Mouse (Mus musculus) heart, embryonic 14.5 days (tissue): ENCODE data around the gene Gpd1. TPM values are rescaled to one million over a fixed set of nuclear protein-coding genes. Genes with fewer than 3 reads are reported as not detected.
"Not testable (repeated sequence)": the region's sequence is repeated elsewhere in the genome, so short reads cannot be mapped to it uniquely, and the experiment has no call there.

Experiments used
- ATAC-seq: fragments of 200-750 bp; cut with Nextera tagmentation; 2 replicates; pipeline ENCODE4 v1.8.0; 2017; ENCODE audit warnings: low read depth, moderate TSS enrichment; ENCODE audit not compliant: insufficient number of reproducible peaks, insufficient read depth, low FRiP score
- H3K27ac ChIP-seq, 2 experiments: fragments of 200-500 bp in 1 of 2; fragments of 300-500 bp in 1 of 2; sonication (generic) in 1 of 2; replicated peaks in 1 of 2; 2 replicates each; pipeline ENCODE4 v1.5.1; 2012 to 2014; ENCODE audit warnings: low read depth in 2 of 2, low read length in 2 of 2, control low read depth in 1 of 2, mild to moderate bottlenecking in 1 of 2, mixed read lengths in 1 of 2; ENCODE audit not compliant: control insufficient read depth in 1 of 2, insufficient read depth in 1 of 2
- H3K27me3 ChIP-seq: fragments of 300-500 bp; sonication (generic); 2 replicates; pipeline ENCODE4 v1.6.1; 2014; ENCODE audit warnings: mild to moderate bottlenecking, low read length, control low read depth; ENCODE audit not compliant: control insufficient read depth, insufficient read depth
- H3K36me3 ChIP-seq: fragments of 300-500 bp; sonication (generic); 2 replicates; pipeline ENCODE4 v1.6.1; 2014; ENCODE audit warnings: mild to moderate bottlenecking, control low read depth, low read length, mixed read lengths; ENCODE audit not compliant: control insufficient read depth, insufficient read depth
- H3K4me1 ChIP-seq, 2 experiments: fragments of 200-500 bp in 1 of 2; fragments of 300-500 bp in 1 of 2; sonication (generic) in 1 of 2; 2 replicates each; pipeline ENCODE4 v1.6.1; 2012 to 2014; ENCODE audit warnings: low read length in 2 of 2, control low read depth in 1 of 2, mixed read lengths in 1 of 2; ENCODE audit not compliant: control insufficient read depth in 2 of 2, insufficient read depth in 2 of 2
- H3K4me2 ChIP-seq: fragments of 300-500 bp; sonication (generic); 2 replicates; pipeline ENCODE4 v1.6.1; 2014; ENCODE audit warnings: mild to moderate bottlenecking, low read length
- H3K4me3 ChIP-seq, 2 experiments: fragments of 200-500 bp in 1 of 2; fragments of 300-500 bp in 1 of 2; sonication (generic) in 1 of 2; 2 replicates each; pipeline ENCODE4 v1.5.1; 2012 to 2014; ENCODE audit warnings: low read length in 2 of 2, mild to moderate bottlenecking in 2 of 2, control low read depth in 1 of 2, low read depth in 1 of 2, moderate library complexity in 1 of 2; ENCODE audit not compliant: control insufficient read depth in 1 of 2, insufficient read depth in 1 of 2
- H3K9ac ChIP-seq: fragments of 300-500 bp; sonication (generic); 2 replicates; pipeline ENCODE4 v1.6.1; 2014; ENCODE audit warnings: mild to moderate bottlenecking, low read length
- H3K9me3 ChIP-seq: fragments of 300-500 bp; sonication (generic); 2 replicates; pipeline ENCODE4 v1.6.1; 2016; ENCODE audit warnings: low read length, control low read depth; ENCODE audit not compliant: control insufficient read depth
- WGBS: fragments of 180-500 bp; shearing (Covaris S2); extraction: QIAGEN DNeasy Blood & Tissue Kit; methylation state at CpG from one replicate; pipeline ENCODE4 v1.1.7; 2014; 5-methylcytosine and 5-hydroxymethylcytosine counted together
- polyA plus RNA-seq: library from polyadenylated mRNA; unstranded; fragments of >200 nt; fragmentation: Nextera tagmentation; extraction: Ambion mirVana; gene quantifications from 2 replicates; pipeline ENCODE4 v1.2.1, GENCODE M21; 2014

Gpd1 gene
- polyA plus RNA-seq, 1 experiment from 2014 or later = 1.1 TPM

DNA sequence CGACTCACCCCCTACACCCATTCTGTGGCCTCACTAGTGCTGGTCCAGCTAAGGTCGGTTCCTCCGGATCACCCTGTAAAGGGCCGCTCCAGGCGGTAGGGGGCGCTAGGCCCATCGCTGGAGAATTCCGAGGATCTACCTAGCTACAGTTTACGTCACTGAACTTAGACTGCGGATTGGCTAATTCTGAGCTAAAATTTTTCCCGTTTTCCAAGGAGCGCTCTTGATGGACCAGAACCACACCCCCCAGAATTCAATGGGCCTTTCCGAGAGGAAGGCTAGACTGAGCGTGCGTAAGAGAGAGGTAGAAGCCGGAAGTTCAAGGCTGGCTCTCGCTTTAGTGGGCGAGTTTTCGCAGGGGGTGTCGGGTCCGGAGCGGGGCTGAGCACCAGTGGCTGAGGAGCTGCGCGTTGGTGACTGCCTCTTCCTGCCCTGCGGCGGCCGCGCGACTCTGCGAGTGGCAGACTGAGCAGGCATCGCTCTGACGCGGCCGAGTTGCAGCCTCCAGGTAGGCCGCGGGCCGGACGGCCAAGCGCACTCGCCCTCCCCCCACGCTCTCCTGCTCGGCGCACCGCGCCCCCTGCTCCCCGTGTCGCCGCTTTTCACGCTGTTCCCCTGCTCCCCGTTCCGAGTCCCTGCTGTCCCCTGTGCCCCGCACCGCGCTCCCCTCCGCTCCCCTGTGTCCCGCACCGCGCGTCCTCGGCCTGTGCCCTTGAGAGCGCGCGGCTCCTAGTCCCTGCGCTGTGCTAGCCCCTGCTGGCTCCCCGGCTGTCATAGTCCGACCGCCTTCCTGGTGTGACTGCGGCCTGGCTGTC lies 8.2 kb downstream of the Gpd1 start, which contains the start of gene Cox14:
Gene Cox14 (plus strand): TSS at position 278 of the 815 bp plus-strand sequence.
- Histone ChIP-seq H3K4me3 (peak within 1 kb of the TSS; percentile 60 to 92), H3K4me1 (peaks cover 19 to 37% of the 10 kb centered on the region in 2 experiments), H3K9ac (peak within 1 kb of the TSS; percentile 98), H3K4me2 (peak within 1 kb of the TSS; percentile 83), H3K9me3 (peaks cover 4% of the 10 kb centered on the region), H3K36me3 (peaks cover 32% of the 10 kb centered on the region), H3K27me3 (no peaks in the 10 kb centered on the region), H3K27ac (peak within 1 kb of the TSS; percentile 95 to 98)
- WGBS = under 1% methylated on average over 55 of the region's 68 CpGs
- ATAC-seq = peak; percentile 89

GRCm38 (mm10) chr15:99726549-99726948 lies 9.2 kb downstream of the Gpd1 start:
- Histone ChIP-seq H3K4me3 (peak overlapping the region; percentile 60 to 92; a peak in 3 of 4 replicates), H3K4me1 (peaks cover 19 to 37% of the 10 kb centered on the region in 2 experiments), H3K27ac (0 out of 4 replicates have a peak overlapping the region, but pooled peaks of 1 of the 2 experiments have one; percentile 4), H3K4me2 (peak overlapping the region; percentile 83), H3K36me3 (peaks cover 28% of the 10 kb centered on the region), H3K9ac (peak overlapping the region; percentile 98), H3K27me3 (no peaks in the 10 kb centered on the region), H3K9me3 (peaks cover 4% of the 10 kb centered on the region)
- no peak for ATAC-seq
- WGBS = 60% methylated on average over 2 of the region's 2 CpGs

GRCm38 (mm10) chr15:99727039-99727438 lies 9.7 kb downstream of the Gpd1 start:
- H3K4me3 ChIP-seq, H3K27ac ChIP-seq, H3K4me2 ChIP-seq, H3K9me3 ChIP-seq, H3K9ac ChIP-seq, H3K27me3 ChIP-seq, ATAC-seq: not testable (repeated sequence)
- 90% methylated on average over 4 of the region's 5 CpGs for WGBS
- Histone ChIP-seq H3K36me3 (peaks cover 27% of the 10 kb centered on the region), H3K4me1 (peaks cover 18 to 34% of the 10 kb centered on the region in 2 experiments)

GRCm38 (mm10) chr15:99727525-99727924 lies 10.2 kb downstream of the Gpd1 start:
- peaks cover 27% of the 10 kb centered on the region for H3K36me3 ChIP-seq
- no peaks in the 10 kb centered on the region for H3K27me3 ChIP-seq
- H3K4me3 ChIP-seq = no peak overlapping the region
- ATAC-seq = no peak
- 92% methylated on average over 12 of the region's 12 CpGs for WGBS
- no peak overlapping the region for H3K9ac ChIP-seq
- peaks cover 16 to 30% of the 10 kb centered on the region in 2 experiments for H3K4me1 ChIP-seq
- H3K4me2 ChIP-seq = no peak overlapping the region
- peaks cover 4% of the 10 kb centered on the region for H3K9me3 ChIP-seq
- no peak overlapping the region for H3K27ac ChIP-seq

- H3K27ac ChIP-seq = no peak overlapping the region
- no peak overlapping the region for H3K4me2 ChIP-seq
- H3K4me1 ChIP-seq = peaks cover 11 to 23% of the 10 kb centered on the region in 2 experiments
- no peak for ATAC-seq
- H3K9ac ChIP-seq = no peak overlapping the region
- 96% methylated on average over 5 of the region's 5 CpGs for WGBS
- H3K36me3 ChIP-seq = peaks cover 31% of the 10 kb centered on the region
- no peak overlapping the region for H3K4me3 ChIP-seq
- peaks cover 4% of the 10 kb centered on the region for H3K9me3 ChIP-seq
- no peaks in the 10 kb centered on the region for H3K27me3 ChIP-seq
Measured at GRCm38 (mm10) chr15:99728211-99728610, 10.9 kb downstream of the Gpd1 start.

- Histone ChIP-seq H3K4me3 (no peak overlapping the region), H3K27ac (no peak overlapping the region), H3K4me2 (no peak overlapping the region), H3K4me1 (peaks cover 1 to 13% of the 10 kb centered on the region in 2 experiments), H3K36me3 (peaks cover 39% of the 10 kb centered on the region), H3K9ac (no peak overlapping the region), H3K27me3 (no peaks in the 10 kb centered on the region), H3K9me3 (peaks cover 4% of the 10 kb centered on the region)
- WGBS = 97% methylated on average over 3 of the region's 4 CpGs
- ATAC-seq = no peak
Measured at GRCm38 (mm10) chr15:99729056-99729783, 11.9 kb downstream of the Gpd1 start.

DNA sequence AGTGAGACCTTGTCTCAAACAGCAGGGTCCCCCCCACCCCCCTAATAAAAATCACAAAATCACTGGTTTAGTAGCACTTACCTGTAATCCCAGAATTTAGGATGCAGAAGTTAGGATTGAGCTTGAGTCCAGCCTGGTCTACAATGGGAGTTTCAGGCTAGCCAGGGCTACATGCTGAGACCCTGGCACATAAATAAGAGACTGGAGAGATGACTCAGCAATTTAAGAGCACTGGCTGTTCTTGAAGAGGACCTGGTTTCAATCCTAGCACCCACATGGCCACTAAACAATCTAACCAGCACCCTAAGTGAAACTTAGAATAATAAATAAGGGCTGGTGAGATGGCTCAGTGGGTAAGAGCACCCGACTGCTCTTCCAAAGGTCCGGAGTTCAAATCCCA lies 13.9 kb downstream of the Gpd1 start:
- no peak overlapping the region for H3K27ac ChIP-seq
- no peak for ATAC-seq
- WGBS = 88% methylated on average over 2 of the region's 2 CpGs

More for the DNA sequence above, 13.9 kb downstream of the Gpd1 start:
- Histone ChIP-seq H3K9ac (no peak overlapping the region), H3K27me3 (no peaks in the 10 kb centered on the region), H3K4me2 (no peak overlapping the region), H3K36me3 (peaks cover 55% of the 10 kb centered on the region), H3K4me3 (no peak overlapping the region), H3K9me3 (peaks cover 4% of the 10 kb centered on the region), H3K4me1 (peaks cover 0 to 5% of the 10 kb centered on the region in 2 experiments; a peak in 3 of 4 replicates)
